Mouse (Mus musculus) hindbrain, embryonic 13.5 days (tissue): ENCODE results near the gene Pum1. TPM values are rescaled to one million over a fixed set of nuclear protein-coding genes. Genes with fewer than 3 reads are reported as not detected.
A peak's percentile ranks its signal among the peaks of the same experiment; 100 is the strongest.

ENCODE experiments used
- ATAC-seq: fragments of 200-750 bp; cut with Nextera tagmentation; 2 replicates; pipeline ENCODE4 v1.8.0; 2017; ENCODE audit warnings: moderate TSS enrichment; ENCODE audit not compliant: low FRiP score
- H3K27ac ChIP-seq: fragments of 300-500 bp; sonication (generic); 2 replicates; pipeline ENCODE4 v1.5.1; 2015; ENCODE audit warnings: inconsistent platforms, mild to moderate bottlenecking, moderate library complexity
- H3K27me3 ChIP-seq: fragments of 300-500 bp; sonication (generic); 2 replicates; pipeline ENCODE4 v1.6.1; 2015; ENCODE audit warnings: mild to moderate bottlenecking, inconsistent platforms
- H3K36me3 ChIP-seq: fragments of 300-500 bp; sonication (generic); 2 replicates; pipeline ENCODE4 v1.6.1; 2015; ENCODE audit warnings: mild to moderate bottlenecking, inconsistent platforms
- H3K4me1 ChIP-seq: fragments of 300-500 bp; sonication (generic); replicated peaks from 2 replicates; pipeline ENCODE4 v1.6.1; 2015; ENCODE audit warnings: inconsistent platforms
- H3K4me2 ChIP-seq: fragments of 300-500 bp; sonication (generic); 2 replicates; pipeline ENCODE4 v1.6.1; 2015; ENCODE audit warnings: inconsistent platforms, mild to moderate bottlenecking, moderate library complexity
- H3K4me3 ChIP-seq: fragments of 300-500 bp; sonication (generic); 2 replicates; pipeline ENCODE4 v1.5.1; 2015; ENCODE audit warnings: mild to moderate bottlenecking, inconsistent platforms
- H3K9ac ChIP-seq: fragments of 300-500 bp; sonication (generic); 2 replicates; pipeline ENCODE4 v1.6.1; 2015; ENCODE audit warnings: mild to moderate bottlenecking, inconsistent platforms
- H3K9me3 ChIP-seq: fragments of 300-500 bp; sonication (generic); 2 replicates; pipeline ENCODE4 v1.6.1; 2016; ENCODE audit warnings: inconsistent platforms
- WGBS: fragments of 180-500 bp; shearing (Covaris S2); methylation state at CpG from one replicate; pipeline ENCODE4 v1.1.7; 2015; 5-methylcytosine and 5-hydroxymethylcytosine counted together
- polyA plus RNA-seq: library from polyadenylated mRNA; unstranded; fragments of >200 nt; fragmentation: Nextera tagmentation; extraction: Ambion mirVana; gene quantifications from 2 replicates; pipeline ENCODE4 v1.2.1, GENCODE M21; 2015

Gene Pum1
- polyA plus RNA-seq, 1 experiment from 2014 or later, result 101 TPM

- Histone ChIP-seq H3K4me3 (no peak overlapping the region), H3K4me1 (peaks cover 76% of the 10 kb centered on the region), H3K27ac (no peak overlapping the region; the same call in 1 of the 2 replicates), H3K36me3 (no peaks in the 10 kb centered on the region), H3K9me3 (no peaks in the 10 kb centered on the region), H3K27me3 (no peaks in the 10 kb centered on the region), H3K9ac (0 out of 2 replicates have a peak overlapping the region, but pooled peaks have one; percentile 8), H3K4me2 (no peak overlapping the region)
- 20% methylated on average over 5 of the region's 5 CpGs for WGBS
- ATAC-seq, result no peak
Measured at GRCm38 (mm10) chr4:130809784-130810183, 146.7 kb downstream of the Pum1 start.

GRCm38 (mm10) chr4:130810845-130811244 is 147.7 kb downstream of the Pum1 start:
- 0 out of 2 replicates have a peak overlapping the region, but pooled peaks have one; percentile 13 for H3K27ac ChIP-seq
- 8% methylated on average over 3 of the region's 3 CpGs for WGBS
- H3K4me2 ChIP-seq, result no peak overlapping the region
- no peaks in the 10 kb centered on the region for H3K36me3 ChIP-seq
- peak overlapping the region; percentile 49; the same call in 1 of the 2 replicates for H3K9ac ChIP-seq
- no peaks in the 10 kb centered on the region for H3K9me3 ChIP-seq
- H3K4me1 ChIP-seq, result peaks cover 76% of the 10 kb centered on the region
- H3K4me3 ChIP-seq, result no peak overlapping the region
- ATAC-seq, result no peak
- H3K27me3 ChIP-seq, result no peaks in the 10 kb centered on the region

- Histone ChIP-seq H3K27ac (peak overlapping the region; percentile 35; the same call in 1 of the 2 replicates), H3K4me2 (0 out of 2 replicates have a peak overlapping the region, but pooled peaks have one; percentile 13)
Measured at GRCm38 (mm10) chr4:130811385-130811784, 148.3 kb downstream of the Pum1 start.

GRCm38 (mm10) chr4:130813958-130814357 is 150.8 kb downstream of the Pum1 start:
- H3K9me3 ChIP-seq, result no peaks in the 10 kb centered on the region
- H3K9ac ChIP-seq, result peak overlapping the region; percentile 57
- 55% methylated on average over 2 of the region's 2 CpGs for WGBS
- no peak overlapping the region for H3K4me3 ChIP-seq
- peaks cover 7% of the 10 kb centered on the region; the same call in 1 of the 2 replicates for H3K27me3 ChIP-seq
- peak overlapping the region; percentile 95 for H3K27ac ChIP-seq
- peaks cover 71% of the 10 kb centered on the region for H3K4me1 ChIP-seq
- H3K36me3 ChIP-seq, result peaks cover 8% of the 10 kb centered on the region
- peak overlapping the region; percentile 46 for H3K4me2 ChIP-seq
- ATAC-seq, result peak; percentile 73

More at GRCm38 (mm10) chr4:130811385-130811784, 148.3 kb downstream of the Pum1 start:
- Histone ChIP-seq H3K27me3 (no peaks in the 10 kb centered on the region), H3K4me3 (no peak overlapping the region), H3K36me3 (no peaks in the 10 kb centered on the region), H3K4me1 (peaks cover 78% of the 10 kb centered on the region), H3K9ac (peak overlapping the region; percentile 49; the same call in 1 of the 2 replicates), H3K9me3 (no peaks in the 10 kb centered on the region)
- ATAC-seq, result no peak
- 44% methylated on average over 7 of the region's 7 CpGs for WGBS

GRCm38 (mm10) chr4:130814742-130815330 is 151.7 kb downstream of the Pum1 start:
- Histone ChIP-seq H3K27me3 (peaks cover 7% of the 10 kb centered on the region; the same call in 1 of the 2 replicates), H3K4me2 (no peak overlapping the region), H3K27ac (peak overlapping the region; percentile 95), H3K36me3 (peaks cover 16% of the 10 kb centered on the region), H3K4me3 (no peak overlapping the region), H3K9me3 (no peaks in the 10 kb centered on the region), H3K4me1 (peaks cover 62% of the 10 kb centered on the region), H3K9ac (peak overlapping the region; percentile 25; the same call in 1 of the 2 replicates)
- WGBS, result 37% methylated on average over 8 of the region's 8 CpGs
- ATAC-seq, result peak; percentile 50

GRCm38 (mm10) chr4:130815860-130816259 is 152.7 kb downstream of the Pum1 start:
- WGBS, result 88% methylated on average over 8 of the region's 8 CpGs
- Histone ChIP-seq H3K9me3 (no peaks in the 10 kb centered on the region), H3K27ac (peak overlapping the region; percentile 95), H3K4me3 (no peak overlapping the region), H3K4me1 (peaks cover 55% of the 10 kb centered on the region), H3K4me2 (no peak overlapping the region), H3K27me3 (peaks cover 10% of the 10 kb centered on the region; the same call in 1 of the 2 replicates), H3K9ac (no peak overlapping the region), H3K36me3 (peaks cover 21% of the 10 kb centered on the region)
- ATAC-seq, result no peak

- no peak for ATAC-seq
- Histone ChIP-seq H3K36me3 (peaks cover 56% of the 10 kb centered on the region), H3K4me3 (no peak overlapping the region), H3K27ac (no peak overlapping the region), H3K9ac (no peak overlapping the region), H3K4me2 (no peak overlapping the region), H3K27me3 (peaks cover 14% of the 10 kb centered on the region; the same call in 1 of the 2 replicates), H3K4me1 (peaks cover 16% of the 10 kb centered on the region), H3K9me3 (no peaks in the 10 kb centered on the region)
- WGBS, result 81% methylated on average over 3 of the region's 3 CpGs
Measured at GRCm38 (mm10) chr4:130819806-130820205, 156.7 kb downstream of the Pum1 start.

- Histone ChIP-seq H3K27me3 (peaks cover 14% of the 10 kb centered on the region; the same call in 1 of the 2 replicates), H3K4me1 (peaks cover 7% of the 10 kb centered on the region), H3K4me3 (no peak overlapping the region), H3K9me3 (no peaks in the 10 kb centered on the region), H3K27ac (no peak overlapping the region), H3K4me2 (no peak overlapping the region), H3K9ac (no peak overlapping the region), H3K36me3 (peaks cover 65% of the 10 kb centered on the region)
- no peak for ATAC-seq
- 89% methylated on average over 7 of the region's 7 CpGs for WGBS
Measured at GRCm38 (mm10) chr4:130820594-130821255, 157.6 kb downstream of the Pum1 start.

- no peaks in the 10 kb centered on the region for H3K9me3 ChIP-seq
- no peak overlapping the region for H3K4me3 ChIP-seq
- 0 out of 2 replicates have a peak, but pooled peaks cover 3% of the 10 kb centered on the region for H3K27me3 ChIP-seq
- peaks cover 17% of the 10 kb centered on the region for H3K36me3 ChIP-seq
- peak overlapping the region; percentile 75 for H3K27ac ChIP-seq
- H3K4me2 ChIP-seq, result peak overlapping the region; percentile 23; the same call in 1 of the 2 replicates
- H3K9ac ChIP-seq, result peak overlapping the region; percentile 47; the same call in 1 of the 2 replicates
- 11% methylated on average over 18 of the region's 18 CpGs for WGBS
- peak; percentile 59; the same call in 1 of the 2 replicates for ATAC-seq
- H3K4me1 ChIP-seq, result peaks cover 19% of the 10 kb centered on the region
Measured at GRCm38 (mm10) chr4:130828851-130829673, 165.9 kb downstream of the Pum1 start.
